Mouse (Mus musculus): ENCODE measurements around the gene Marco. TPM values are rescaled to one million over a fixed set of nuclear protein-coding genes. Genes with fewer than 3 reads are reported as not detected.
A peak's percentile ranks its signal among the peaks of the same experiment; 100 is the strongest.

Gene Marco
- polyA plus RNA-seq, 1 experiment from 2014 or later: 0.10 TPM

- no peaks in the 10 kb centered on the region for H3K36me3 ChIP-seq (replicated peaks; ENCODE audit: control insufficient read depth, insufficient read depth, low read depth, low read length)
- no peaks in the 10 kb centered on the region for H3K4me1 ChIP-seq (ENCODE audit: control insufficient read depth, insufficient read depth, low read length)
- no peak for DNase-seq (ENCODE audit: low spot score)
- H3K27ac ChIP-seq (replicated peaks; ENCODE audit: low read depth, low read length): no peak overlapping the region
- H3K9ac ChIP-seq (replicated peaks; ENCODE audit: low read length): no peak overlapping the region
- 70% methylated on average over 3 of the region's 3 CpGs for WGBS
- no peak overlapping the region for H3K4me2 ChIP-seq (ENCODE audit: low read depth, low read length)
- H3K4me3 ChIP-seq (ENCODE audit: low read depth, low read length): no peak overlapping the region
- no peak for ATAC-seq (replicated peaks; ENCODE audit: insufficient number of reproducible peaks, low FRiP score, low TSS enrichment, low read depth)
- H3K27me3 ChIP-seq (ENCODE audit: control insufficient read depth, insufficient read depth, low read length): no peaks in the 10 kb centered on the region
- H3K9me3 ChIP-seq (replicated peaks; ENCODE audit: control insufficient read depth, low read length): no peaks in the 10 kb centered on the region
Measured at GRCm38 (mm10) chr1:120510311-120510710, 5.5 kb upstream of the Marco start.

GRCm38 (mm10) chr1:120508976-120509375 is 4.2 kb upstream of the Marco start:
- 84% methylated on average over 4 of the region's 4 CpGs for WGBS
- no peaks in the 10 kb centered on the region for H3K27me3 ChIP-seq (ENCODE audit: control insufficient read depth, insufficient read depth, low read length)
- ATAC-seq (replicated peaks; ENCODE audit: insufficient number of reproducible peaks, low FRiP score, low TSS enrichment, low read depth): no peak

GRCm38 (mm10) chr1:120504046-120504710 is 646 bp downstream of the Marco start:
- no peak overlapping the region for H3K4me3 ChIP-seq (ENCODE audit: low read depth, low read length)
- H3K27ac ChIP-seq (replicated peaks; ENCODE audit: low read depth, low read length): no peak overlapping the region
- no peak overlapping the region; the same call in 1 of the 2 replicates for H3K4me2 ChIP-seq (ENCODE audit: low read depth, low read length)
- ATAC-seq (replicated peaks; ENCODE audit: insufficient number of reproducible peaks, low FRiP score, low TSS enrichment, low read depth): no peak
- H3K9ac ChIP-seq (replicated peaks; ENCODE audit: low read length): no peak overlapping the region
- H3K27me3 ChIP-seq (ENCODE audit: control insufficient read depth, insufficient read depth, low read length): no peaks in the 10 kb centered on the region
- H3K4me1 ChIP-seq (ENCODE audit: control insufficient read depth, insufficient read depth, low read length): no peaks in the 10 kb centered on the region
- no peak for DNase-seq (ENCODE audit: low spot score)
- no peaks in the 10 kb centered on the region for H3K36me3 ChIP-seq (replicated peaks; ENCODE audit: control insufficient read depth, insufficient read depth, low read depth, low read length)
- no peaks in the 10 kb centered on the region for H3K9me3 ChIP-seq (replicated peaks; ENCODE audit: control insufficient read depth, low read length)
- WGBS: 58% methylated on average over 6 of the region's 6 CpGs

More at GRCm38 (mm10) chr1:120508976-120509375, 4.2 kb upstream of the Marco start:
- no peak overlapping the region for H3K4me3 ChIP-seq (ENCODE audit: low read depth, low read length)
- no peaks in the 10 kb centered on the region for H3K4me1 ChIP-seq (ENCODE audit: control insufficient read depth, insufficient read depth, low read length)
- H3K9ac ChIP-seq (replicated peaks; ENCODE audit: low read length): no peak overlapping the region
- no peaks in the 10 kb centered on the region for H3K9me3 ChIP-seq (replicated peaks; ENCODE audit: control insufficient read depth, low read length)
- H3K36me3 ChIP-seq (replicated peaks; ENCODE audit: control insufficient read depth, insufficient read depth, low read depth, low read length): no peaks in the 10 kb centered on the region
- no peak overlapping the region for H3K4me2 ChIP-seq (ENCODE audit: low read depth, low read length)
- no peak for DNase-seq (ENCODE audit: low spot score)
- no peak overlapping the region for H3K27ac ChIP-seq (replicated peaks; ENCODE audit: low read depth, low read length)

- 79% methylated on average over 4 of the region's 4 CpGs for WGBS
- no peak for DNase-seq (ENCODE audit: low spot score)
- H3K9ac ChIP-seq (replicated peaks; ENCODE audit: low read length): no peak overlapping the region
Measured at GRCm38 (mm10) chr1:120501496-120501895, 3.3 kb downstream of the Marco start.

GRCm38 (mm10) chr1:120498036-120498435 is 6.8 kb downstream of the Marco start:
- H3K27me3 ChIP-seq (ENCODE audit: control insufficient read depth, insufficient read depth, low read length): no peaks in the 10 kb centered on the region
- 70% methylated on average over 4 of the region's 4 CpGs for WGBS
- H3K4me1 ChIP-seq (ENCODE audit: control insufficient read depth, insufficient read depth, low read length): no peaks in the 10 kb centered on the region
- no peaks in the 10 kb centered on the region for H3K36me3 ChIP-seq (replicated peaks; ENCODE audit: control insufficient read depth, insufficient read depth, low read depth, low read length)
- no peak overlapping the region for H3K4me2 ChIP-seq (ENCODE audit: low read depth, low read length)
- ATAC-seq (replicated peaks; ENCODE audit: insufficient number of reproducible peaks, low FRiP score, low TSS enrichment, low read depth) (no peak), DNase-seq (ENCODE audit: low spot score) (no peak)
- H3K9ac ChIP-seq (replicated peaks; ENCODE audit: low read length): no peak overlapping the region
- H3K9me3 ChIP-seq (replicated peaks; ENCODE audit: control insufficient read depth, low read length): no peaks in the 10 kb centered on the region
- H3K27ac ChIP-seq (replicated peaks; ENCODE audit: low read depth, low read length): no peak overlapping the region
- H3K4me3 ChIP-seq (ENCODE audit: low read depth, low read length): no peak overlapping the region

More at GRCm38 (mm10) chr1:120501496-120501895, 3.3 kb downstream of the Marco start:
- no peak overlapping the region for H3K4me2 ChIP-seq (ENCODE audit: low read depth, low read length)
- H3K27me3 ChIP-seq (ENCODE audit: control insufficient read depth, insufficient read depth, low read length): no peaks in the 10 kb centered on the region
- H3K4me3 ChIP-seq (ENCODE audit: low read depth, low read length): no peak overlapping the region
- no peaks in the 10 kb centered on the region for H3K9me3 ChIP-seq (replicated peaks; ENCODE audit: control insufficient read depth, low read length)
- no peaks in the 10 kb centered on the region for H3K4me1 ChIP-seq (ENCODE audit: control insufficient read depth, insufficient read depth, low read length)
- H3K27ac ChIP-seq (replicated peaks; ENCODE audit: low read depth, low read length): no peak overlapping the region
- no peak for ATAC-seq (replicated peaks; ENCODE audit: insufficient number of reproducible peaks, low FRiP score, low TSS enrichment, low read depth)
- H3K36me3 ChIP-seq (replicated peaks; ENCODE audit: control insufficient read depth, insufficient read depth, low read depth, low read length): no peaks in the 10 kb centered on the region

GRCm38 (mm10) chr1:120480937-120481336 is 23.9 kb downstream of the Marco start:
- Histone ChIP-seq H3K4me1 (ENCODE audit: control insufficient read depth, insufficient read depth, low read length) (no peaks in the 10 kb centered on the region), H3K4me3 (ENCODE audit: low read depth, low read length) (no peak overlapping the region), H3K36me3 (replicated peaks; ENCODE audit: control insufficient read depth, insufficient read depth, low read depth, low read length) (no peaks in the 10 kb centered on the region), H3K9ac (replicated peaks; ENCODE audit: low read length) (no peak overlapping the region), H3K4me2 (ENCODE audit: low read depth, low read length) (no peak overlapping the region), H3K9me3 (replicated peaks; ENCODE audit: control insufficient read depth, low read length) (no peaks in the 10 kb centered on the region), H3K27me3 (ENCODE audit: control insufficient read depth, insufficient read depth, low read length) (no peaks in the 10 kb centered on the region), H3K27ac (replicated peaks; ENCODE audit: low read depth, low read length) (no peak overlapping the region)
- ATAC-seq (replicated peaks; ENCODE audit: insufficient number of reproducible peaks, low FRiP score, low TSS enrichment, low read depth): no peak
- peak; percentile 25 for DNase-seq (ENCODE audit: low spot score)
- 24% methylated on average over 5 of the region's 5 CpGs for WGBS

GRCm38 (mm10) chr1:120474825-120475224 is 30.0 kb downstream of the Marco start:
- 83% methylated on average over 4 of the region's 4 CpGs for WGBS
- Histone ChIP-seq H3K9ac (replicated peaks; ENCODE audit: low read length) (no peak overlapping the region), H3K36me3 (replicated peaks; ENCODE audit: control insufficient read depth, insufficient read depth, low read depth, low read length) (no peaks in the 10 kb centered on the region), H3K27me3 (ENCODE audit: control insufficient read depth, insufficient read depth, low read length) (no peaks in the 10 kb centered on the region), H3K4me2 (ENCODE audit: low read depth, low read length) (no peak overlapping the region), H3K4me1 (ENCODE audit: control insufficient read depth, insufficient read depth, low read length) (no peaks in the 10 kb centered on the region), H3K9me3 (replicated peaks; ENCODE audit: control insufficient read depth, low read length) (no peaks in the 10 kb centered on the region), H3K4me3 (ENCODE audit: low read depth, low read length) (no peak overlapping the region), H3K27ac (replicated peaks; ENCODE audit: low read depth, low read length) (no peak overlapping the region)
- ATAC-seq (replicated peaks; ENCODE audit: insufficient number of reproducible peaks, low FRiP score, low TSS enrichment, low read depth): no peak
- no peak for DNase-seq (ENCODE audit: low spot score)

GRCm38 (mm10) chr1:120468891-120469290 is 35.9 kb downstream of the Marco start:
- no peak overlapping the region for H3K9ac ChIP-seq (replicated peaks; ENCODE audit: low read length)
- DNase-seq (ENCODE audit: low spot score) (peak; percentile 63), ATAC-seq (replicated peaks; ENCODE audit: insufficient number of reproducible peaks, low FRiP score, low TSS enrichment, low read depth) (no peak)
- no peak overlapping the region for H3K27ac ChIP-seq (replicated peaks; ENCODE audit: low read depth, low read length)
- H3K4me1 ChIP-seq (ENCODE audit: control insufficient read depth, insufficient read depth, low read length): no peaks in the 10 kb centered on the region
- no peaks in the 10 kb centered on the region for H3K27me3 ChIP-seq (ENCODE audit: control insufficient read depth, insufficient read depth, low read length)
- no peak overlapping the region for H3K4me2 ChIP-seq (ENCODE audit: low read depth, low read length)
- H3K36me3 ChIP-seq (replicated peaks; ENCODE audit: control insufficient read depth, insufficient read depth, low read depth, low read length): no peaks in the 10 kb centered on the region
- H3K4me3 ChIP-seq (ENCODE audit: low read depth, low read length): no peak overlapping the region
- 11% methylated on average over 15 of the region's 15 CpGs for WGBS
- H3K9me3 ChIP-seq (replicated peaks; ENCODE audit: control insufficient read depth, low read length): no peaks in the 10 kb centered on the region

Measured in embryonic facial prominence, embryonic 11.5 days (tissue).